Mouse (Mus musculus) small intestine, adult 2 months (tissue): Measurements from ENCODE around the gene Cib2.

Experiments
- CTCF ChIP-seq: fragments of 200-500 bp; IDR thresholded peaks from 2 replicates; pipeline ENCODE4 v1.5.1; 2012; ENCODE audit warnings: low read depth, mild to moderate bottlenecking, control low read depth, inconsistent platforms, low read length, moderate library complexity, mixed read lengths; ENCODE audit not compliant: insufficient replicate concordance, insufficient read length; ENCODE audit errors: extremely low read depth
- POLR2A ChIP-seq: fragments of 200-500 bp; IDR thresholded peaks from 2 replicates; pipeline ENCODE4 v1.6.1; 2012; ENCODE audit warnings: low read depth, mild to moderate bottlenecking, control low read depth, inconsistent platforms, low read length, moderate library complexity

GRCm38 (mm10) chr9:54538684-54539083 is 21.3 kb downstream of the Cib2 start, which contains the start of gene Sh2d7:
- TF ChIP-seq POLR2A, result no peak
- TF ChIP-seq CTCF, result no peak
